Mouse (Mus musculus): ENCODE data around the gene Fmnl2. TPM values are rescaled to one million over a fixed set of nuclear protein-coding genes. Genes with fewer than 3 reads are reported as not detected.

Gene Fmnl2
- total and polyA plus RNA-seq, 3 experiments = 1.2 to 6.3 (median 4.5) TPM

- Histone ChIP-seq H3K36me3 (ENCODE audit: control insufficient read depth, insufficient read depth, low read length) (peaks cover 1% of the 10 kb centered on the region), H3K27me3 (ENCODE audit: control insufficient read depth, insufficient read depth, low read length) (no peaks in the 10 kb centered on the region), H3K4me3 (no peak overlapping the region), H3K27ac (no peak overlapping the region), H3K4me1 (ENCODE audit: control insufficient read depth, insufficient read depth, low read length) (peaks cover 4% of the 10 kb centered on the region), H3K9ac (ENCODE audit: low read depth, low read length) (no peak overlapping the region), H3K79me2 (replicated peaks; ENCODE audit: control insufficient read depth, insufficient read depth, low read length) (no peaks in the 10 kb centered on the region; the same call in 1 of the 2 replicates)
- no peak for TF ChIP-seq EP300 (IDR thresholded peaks at IDR 0.05; ENCODE audit: insufficient read depth, low read depth, low read length)
- no peak for TF ChIP-seq CTCF (IDR thresholded peaks at IDR 0.05)
- no peak for TF ChIP-seq POLR2A (IDR thresholded peaks at IDR 0.05; ENCODE audit: insufficient read depth, low read depth, low read length)
- 89% methylated on average over 9 of the region's 9 CpGs for WGBS
- intact Hi-C loops (cut with DNase I) = no loop called here
- DNase-seq = no peak
Measured at GRCm38 (mm10) chr2:52867781-52868180, 10.1 kb downstream of the Fmnl2 start.

- Histone ChIP-seq H3K4me1 (ENCODE audit: control insufficient read depth, insufficient read depth, low read length) (peaks cover 4% of the 10 kb centered on the region), H3K27me3 (ENCODE audit: control insufficient read depth, insufficient read depth, low read length) (no peaks in the 10 kb centered on the region)
- WGBS = 73% methylated on average over 5 of the region's 5 CpGs
Measured at GRCm38 (mm10) chr2:52868181-52868580, 10.5 kb downstream of the Fmnl2 start.

GRCm38 (mm10) chr2:52872636-52873035 is 15.0 kb downstream of the Fmnl2 start:
- H3K27me3 ChIP-seq (ENCODE audit: control insufficient read depth, insufficient read depth, low read length) = no peaks in the 10 kb centered on the region
- peaks cover 3% of the 10 kb centered on the region for H3K36me3 ChIP-seq (ENCODE audit: control insufficient read depth, insufficient read depth, low read length)
- no peak overlapping the region for H3K9ac ChIP-seq (ENCODE audit: low read depth, low read length)
- WGBS = 33% methylated on average over 5 of the region's 5 CpGs
- peaks cover 4% of the 10 kb centered on the region for H3K4me1 ChIP-seq (ENCODE audit: control insufficient read depth, insufficient read depth, low read length)
- no peak for TF ChIP-seq POLR2A (IDR thresholded peaks at IDR 0.05; ENCODE audit: insufficient read depth, low read depth, low read length)
- no peak for TF ChIP-seq CTCF (IDR thresholded peaks at IDR 0.05)
- TF ChIP-seq EP300 (IDR thresholded peaks at IDR 0.05; ENCODE audit: insufficient read depth, low read depth, low read length) = no peak
- H3K79me2 ChIP-seq (replicated peaks; ENCODE audit: control insufficient read depth, insufficient read depth, low read length) = no peaks in the 10 kb centered on the region; the same call in none of the 2 replicates
- no peak overlapping the region for H3K4me3 ChIP-seq
- intact Hi-C loops (cut with DNase I) = no loop called here
- DNase-seq = no peak
- no peak overlapping the region for H3K27ac ChIP-seq

More at GRCm38 (mm10) chr2:52868181-52868580, 10.5 kb downstream of the Fmnl2 start:
- H3K36me3 ChIP-seq (ENCODE audit: control insufficient read depth, insufficient read depth, low read length) = peaks cover 3% of the 10 kb centered on the region
- no peak for DNase-seq
- no peak overlapping the region for H3K4me3 ChIP-seq
- TF ChIP-seq POLR2A (IDR thresholded peaks at IDR 0.05; ENCODE audit: insufficient read depth, low read depth, low read length) = no peak
- no peak for TF ChIP-seq EP300 (IDR thresholded peaks at IDR 0.05; ENCODE audit: insufficient read depth, low read depth, low read length)
- no peak for TF ChIP-seq CTCF (IDR thresholded peaks at IDR 0.05)
- H3K79me2 ChIP-seq (replicated peaks; ENCODE audit: control insufficient read depth, insufficient read depth, low read length) = no peaks in the 10 kb centered on the region; the same call in 1 of the 2 replicates
- intact Hi-C loops (cut with DNase I) = no loop called here
- H3K9ac ChIP-seq (ENCODE audit: low read depth, low read length) = no peak overlapping the region
- no peak overlapping the region for H3K27ac ChIP-seq

GRCm38 (mm10) chr2:52873276-52874063 is 15.8 kb downstream of the Fmnl2 start:
- WGBS = 67% methylated on average over 18 of the region's 18 CpGs
- DNase-seq = peak in 1 of 2 experiments; percentile 31
- no peaks in the 10 kb centered on the region; the same call in none of the 2 replicates for H3K79me2 ChIP-seq (replicated peaks; ENCODE audit: control insufficient read depth, insufficient read depth, low read length)
- peaks cover 6% of the 10 kb centered on the region for H3K4me1 ChIP-seq (ENCODE audit: control insufficient read depth, insufficient read depth, low read length)
- H3K4me3 ChIP-seq = no peak overlapping the region
- H3K27me3 ChIP-seq (ENCODE audit: control insufficient read depth, insufficient read depth, low read length) = no peaks in the 10 kb centered on the region
- intact Hi-C loops (cut with DNase I) = no loop called here
- no peak overlapping the region for H3K27ac ChIP-seq
- H3K36me3 ChIP-seq (ENCODE audit: control insufficient read depth, insufficient read depth, low read length) = peaks cover 3% of the 10 kb centered on the region
- H3K9ac ChIP-seq (ENCODE audit: low read depth, low read length) = no peak overlapping the region
- TF ChIP-seq CTCF (IDR thresholded peaks at IDR 0.05) = no peak
- no peak for TF ChIP-seq EP300 (IDR thresholded peaks at IDR 0.05; ENCODE audit: insufficient read depth, low read depth, low read length)
- TF ChIP-seq POLR2A (IDR thresholded peaks at IDR 0.05; ENCODE audit: insufficient read depth, low read depth, low read length) = no peak

- no peaks in the 10 kb centered on the region; the same call in none of the 2 replicates for H3K79me2 ChIP-seq (replicated peaks; ENCODE audit: control insufficient read depth, insufficient read depth, low read length)
- no peaks in the 10 kb centered on the region for H3K27me3 ChIP-seq (ENCODE audit: control insufficient read depth, insufficient read depth, low read length)
- H3K9ac ChIP-seq (ENCODE audit: low read depth, low read length) = no peak overlapping the region
- H3K4me1 ChIP-seq (ENCODE audit: control insufficient read depth, insufficient read depth, low read length) = peaks cover 8% of the 10 kb centered on the region
- no peak for TF ChIP-seq EP300 (IDR thresholded peaks at IDR 0.05; ENCODE audit: insufficient read depth, low read depth, low read length)
- no peak for TF ChIP-seq POLR2A (IDR thresholded peaks at IDR 0.05; ENCODE audit: insufficient read depth, low read depth, low read length)
- TF ChIP-seq CTCF (IDR thresholded peaks at IDR 0.05) = no peak
- intact Hi-C loops (cut with DNase I) = no loop called here
- DNase-seq = no peak
- H3K4me3 ChIP-seq = no peak overlapping the region
- peaks cover 3% of the 10 kb centered on the region for H3K36me3 ChIP-seq (ENCODE audit: control insufficient read depth, insufficient read depth, low read length)
- H3K27ac ChIP-seq = no peak overlapping the region
Measured at GRCm38 (mm10) chr2:52874721-52875120, 17.1 kb downstream of the Fmnl2 start.

GRCm38 (mm10) chr2:52875801-52876200 is 18.1 kb downstream of the Fmnl2 start:
- H3K27me3 ChIP-seq (ENCODE audit: control insufficient read depth, insufficient read depth, low read length) = no peaks in the 10 kb centered on the region
- DNase-seq = no peak
- TF ChIP-seq EP300 (IDR thresholded peaks at IDR 0.05; ENCODE audit: insufficient read depth, low read depth, low read length) (no peak), CTCF (IDR thresholded peaks at IDR 0.05) (no peak), POLR2A (IDR thresholded peaks at IDR 0.05; ENCODE audit: insufficient read depth, low read depth, low read length) (no peak)
- no peak overlapping the region for H3K4me3 ChIP-seq
- H3K79me2 ChIP-seq (replicated peaks; ENCODE audit: control insufficient read depth, insufficient read depth, low read length) = no peaks in the 10 kb centered on the region; the same call in 1 of the 2 replicates
- peaks cover 5% of the 10 kb centered on the region for H3K36me3 ChIP-seq (ENCODE audit: control insufficient read depth, insufficient read depth, low read length)
- no peak overlapping the region for H3K9ac ChIP-seq (ENCODE audit: low read depth, low read length)
- intact Hi-C loops (cut with DNase I) = no loop called here
- peaks cover 8% of the 10 kb centered on the region for H3K4me1 ChIP-seq (ENCODE audit: control insufficient read depth, insufficient read depth, low read length)
- no peak overlapping the region for H3K27ac ChIP-seq
- WGBS = 82% methylated on average over 9 of the region's 9 CpGs

Measured in heart, adult 2 months (tissue).